ENCODE assay signal across 11 mouse cellular contexts in genomic region chr15:89062518-89062910, GRCm38 (mm10).
"Had no signal": no experiment of that assay in that cellular context is flagged by ENCODE, and none has a peak within 500 bp of the region (broad histone marks: within the 10 kb centered on the region; RNA-seq: fewer than 3 reads in every experiment).

No protein-coding gene starts in this region.

- DNase-seq: kidney, adult 8-10 months; liver; liver, embryonic 13.5 days; liver, postnatal 0 days; lung, postnatal 14 days had no signal

- H3K27ac ChIP-seq: limb, embryonic 12.5 days; liver, embryonic 13.5 days; lung, embryonic 15.5 days; macrophage; midbrain, embryonic 13.5 days; stomach, embryonic 15.5 days had no signal

- H3K4me3 ChIP-seq: limb, embryonic 12.5 days; liver, embryonic 13.5 days; lung, embryonic 15.5 days; megakaryocyte, embryonic 14.5 days; midbrain, embryonic 13.5 days; stomach, embryonic 15.5 days had no signal
